Mouse (Mus musculus): ENCODE data around the gene Musk. TPM values are rescaled to one million over a fixed set of nuclear protein-coding genes. Genes with fewer than 3 reads are reported as not detected.

Gene Musk
- polyA plus RNA-seq, 1 experiment from 2014 or later, result 0.21 TPM

DNA sequence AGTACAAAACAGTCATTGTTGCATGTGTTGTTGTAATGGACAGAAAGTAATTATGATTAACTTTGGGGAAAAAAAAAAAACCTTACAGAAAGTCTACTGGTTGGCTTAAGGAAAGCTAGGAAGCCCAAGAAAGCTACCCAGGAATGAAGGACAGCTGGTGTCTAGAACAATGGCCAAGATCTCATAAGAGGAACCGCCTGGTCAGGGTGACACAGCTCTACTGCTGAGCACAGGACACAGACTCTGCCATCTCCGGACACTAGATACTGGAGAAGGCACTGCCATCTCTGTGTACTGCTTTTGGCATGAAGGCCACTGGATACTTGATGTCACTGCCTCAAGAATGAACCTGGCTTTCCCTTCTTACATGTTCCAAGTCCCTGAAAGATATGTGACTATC is 5.6 kb upstream of the Musk start:
- Histone ChIP-seq H3K27ac (ENCODE audit: low read depth, low read length) (no peak overlapping the region), H3K27me3 (replicated peaks; ENCODE audit: control insufficient read depth, insufficient read depth, low read length) (no peaks in the 10 kb centered on the region), H3K4me3 (ENCODE audit: low read depth, low read length) (no peak overlapping the region), H3K4me2 (replicated peaks; ENCODE audit: low read depth) (no peak overlapping the region), H3K9ac (ENCODE audit: low read depth, low read length) (no peak overlapping the region), H3K9me3 (ENCODE audit: control insufficient read depth) (no peaks in the 10 kb centered on the region), H3K36me3 (ENCODE audit: control insufficient read depth, insufficient read depth) (no peaks in the 10 kb centered on the region), H3K4me1 (replicated peaks; ENCODE audit: control insufficient read depth, insufficient read depth, low read length) (no peaks in the 10 kb centered on the region)
- no peak for TF ChIP-seq CTCF (IDR thresholded peaks at IDR 0.05; ENCODE audit: low read depth)
- WGBS, result 88% methylated on average over 2 of the region's 2 CpGs
- ATAC-seq, result no peak

DNA sequence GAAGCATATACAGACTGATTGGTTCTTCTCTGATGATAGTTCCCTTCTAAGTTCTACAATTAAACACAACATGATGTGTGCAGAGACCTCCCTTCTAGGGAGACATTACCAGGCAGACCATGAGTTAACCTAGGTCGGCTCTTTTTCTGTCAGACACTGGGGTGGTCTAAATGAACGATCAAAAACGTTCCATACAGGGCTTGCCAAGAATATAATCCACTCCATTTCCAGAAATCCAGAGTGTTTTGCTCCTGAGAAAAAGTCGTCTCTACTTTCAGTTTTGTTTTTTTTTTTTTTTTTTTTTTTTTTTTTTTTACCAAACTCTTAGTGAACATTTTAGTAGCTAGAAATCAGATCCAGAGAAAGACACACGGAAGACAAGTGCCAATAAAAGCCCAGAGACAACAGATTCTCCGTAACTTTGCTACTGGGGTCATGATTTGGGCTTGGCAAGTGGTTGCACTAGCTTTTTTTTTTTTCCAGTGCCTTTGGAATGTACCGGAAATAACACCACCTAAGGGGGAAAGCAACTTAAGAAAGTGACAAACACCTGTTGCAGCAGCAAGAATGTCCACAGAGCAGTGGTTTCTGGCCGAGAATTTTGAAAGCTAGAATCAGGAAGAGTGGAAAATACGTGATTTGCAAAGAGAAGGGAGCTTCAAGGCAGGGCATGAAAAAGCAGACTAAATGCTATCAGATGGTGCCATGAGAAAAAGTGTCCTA is 769 bp downstream of the Musk start:
- Histone ChIP-seq H3K36me3 (ENCODE audit: control insufficient read depth, insufficient read depth) (no peaks in the 10 kb centered on the region), H3K4me3 (ENCODE audit: low read depth, low read length) (no peak overlapping the region), H3K27me3 (replicated peaks; ENCODE audit: control insufficient read depth, insufficient read depth, low read length) (no peaks in the 10 kb centered on the region), H3K27ac (ENCODE audit: low read depth, low read length) (no peak overlapping the region), H3K9me3 (ENCODE audit: control insufficient read depth) (no peaks in the 10 kb centered on the region), H3K4me2 (replicated peaks; ENCODE audit: low read depth) (peak overlapping the region; percentile 3; the same call in 1 of the 2 replicates), H3K4me1 (replicated peaks; ENCODE audit: control insufficient read depth, insufficient read depth, low read length) (no peaks in the 10 kb centered on the region), H3K9ac (ENCODE audit: low read depth, low read length) (no peak overlapping the region)
- 54% methylated on average over 9 of the region's 9 CpGs for WGBS
- TF ChIP-seq CTCF (IDR thresholded peaks at IDR 0.05; ENCODE audit: low read depth), result no peak
- ATAC-seq, result no peak

DNA sequence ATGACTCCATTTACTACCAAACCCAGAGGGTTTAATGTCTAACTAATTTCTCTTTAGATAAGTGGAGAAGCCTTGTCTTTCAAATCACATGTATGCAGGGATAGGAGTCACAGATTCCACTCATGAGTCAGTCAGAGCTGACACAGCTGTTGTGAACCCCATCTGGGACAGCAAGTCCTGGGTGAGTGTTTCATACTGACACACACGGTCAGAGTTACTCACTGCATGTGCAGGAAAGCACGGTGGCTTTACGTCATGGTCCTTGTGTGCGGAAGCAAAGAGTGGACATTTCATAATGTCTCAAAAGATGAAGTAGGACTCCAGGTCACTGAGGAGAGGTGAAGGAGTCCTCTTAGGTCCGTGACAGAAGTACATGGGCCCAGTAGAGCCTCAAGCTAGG is 3.0 kb downstream of the Musk start:
- H3K9ac ChIP-seq (ENCODE audit: low read depth, low read length), result no peak overlapping the region
- H3K27me3 ChIP-seq (replicated peaks; ENCODE audit: control insufficient read depth, insufficient read depth, low read length), result no peaks in the 10 kb centered on the region
- no peak overlapping the region for H3K27ac ChIP-seq (ENCODE audit: low read depth, low read length)
- H3K9me3 ChIP-seq (ENCODE audit: control insufficient read depth), result no peaks in the 10 kb centered on the region
- WGBS, result 67% methylated on average over 5 of the region's 5 CpGs
- TF ChIP-seq CTCF (IDR thresholded peaks at IDR 0.05; ENCODE audit: low read depth), result no peak
- no peaks in the 10 kb centered on the region for H3K4me1 ChIP-seq (replicated peaks; ENCODE audit: control insufficient read depth, insufficient read depth, low read length)
- H3K36me3 ChIP-seq (ENCODE audit: control insufficient read depth, insufficient read depth), result no peaks in the 10 kb centered on the region
- ATAC-seq, result no peak
- H3K4me2 ChIP-seq (replicated peaks; ENCODE audit: low read depth), result no peak overlapping the region
- H3K4me3 ChIP-seq (ENCODE audit: low read depth, low read length), result no peak overlapping the region

DNA sequence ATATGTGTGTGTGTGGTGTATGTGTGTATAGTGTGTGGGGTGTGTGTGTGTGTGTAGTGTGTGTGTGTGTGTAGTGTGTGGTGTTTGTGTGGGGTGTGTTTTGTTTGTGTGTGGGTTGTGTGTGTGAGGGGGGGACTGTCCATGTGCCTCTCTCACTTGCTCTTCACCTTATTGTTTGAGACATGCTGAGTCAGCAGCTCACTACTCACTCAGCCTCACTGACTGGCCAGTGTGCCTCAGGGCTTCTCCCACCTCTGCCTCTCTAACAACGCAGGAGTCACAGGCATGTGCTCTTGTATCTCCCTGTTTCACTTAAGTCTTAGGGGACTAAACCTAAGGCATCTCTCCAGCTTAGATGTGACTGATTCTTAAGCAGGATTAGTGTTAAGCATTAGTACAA is 6.1 kb downstream of the Musk start:
- Histone ChIP-seq H3K27me3 (replicated peaks; ENCODE audit: control insufficient read depth, insufficient read depth, low read length) (no peaks in the 10 kb centered on the region), H3K9me3 (ENCODE audit: control insufficient read depth) (no peaks in the 10 kb centered on the region), H3K4me2 (replicated peaks; ENCODE audit: low read depth) (no peak overlapping the region), H3K4me3 (ENCODE audit: low read depth, low read length) (no peak overlapping the region), H3K9ac (ENCODE audit: low read depth, low read length) (no peak overlapping the region), H3K27ac (ENCODE audit: low read depth, low read length) (no peak overlapping the region), H3K36me3 (ENCODE audit: control insufficient read depth, insufficient read depth) (no peaks in the 10 kb centered on the region), H3K4me1 (replicated peaks; ENCODE audit: control insufficient read depth, insufficient read depth, low read length) (no peaks in the 10 kb centered on the region)
- WGBS, result 31% methylated on average over 1 of the region's 1 CpGs
- ATAC-seq, result no peak
- no peak for TF ChIP-seq CTCF (IDR thresholded peaks at IDR 0.05; ENCODE audit: low read depth)

DNA sequence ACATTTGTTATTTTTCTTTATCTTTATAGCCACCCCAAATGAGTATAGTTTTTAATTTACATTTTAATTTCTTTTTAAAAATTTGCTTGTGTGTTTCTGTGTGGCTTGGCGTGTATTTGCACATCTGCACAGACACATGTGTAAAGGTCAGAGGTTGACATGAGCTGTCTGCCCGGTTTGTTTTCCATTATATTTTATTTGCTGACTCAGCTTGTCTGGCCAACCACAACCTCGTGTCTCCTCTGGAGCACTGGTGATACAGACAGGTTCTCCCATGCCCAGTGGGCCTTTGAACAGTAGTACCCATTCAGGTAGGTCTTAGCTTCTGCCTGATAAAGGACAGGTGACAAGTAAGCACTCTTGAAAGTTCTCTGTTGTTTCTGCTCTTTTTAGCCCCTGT is 7.3 kb downstream of the Musk start:
- Histone ChIP-seq H3K9me3 (ENCODE audit: control insufficient read depth) (no peaks in the 10 kb centered on the region), H3K9ac (ENCODE audit: low read depth, low read length) (no peak overlapping the region), H3K27ac (ENCODE audit: low read depth, low read length) (no peak overlapping the region), H3K36me3 (ENCODE audit: control insufficient read depth, insufficient read depth) (no peaks in the 10 kb centered on the region), H3K4me3 (ENCODE audit: low read depth, low read length) (no peak overlapping the region), H3K27me3 (replicated peaks; ENCODE audit: control insufficient read depth, insufficient read depth, low read length) (no peaks in the 10 kb centered on the region), H3K4me2 (replicated peaks; ENCODE audit: low read depth) (no peak overlapping the region), H3K4me1 (replicated peaks; ENCODE audit: control insufficient read depth, insufficient read depth, low read length) (no peaks in the 10 kb centered on the region)
- WGBS, result 84% methylated on average over 3 of the region's 3 CpGs
- no peak for ATAC-seq
- TF ChIP-seq CTCF (IDR thresholded peaks at IDR 0.05; ENCODE audit: low read depth), result no peak

DNA sequence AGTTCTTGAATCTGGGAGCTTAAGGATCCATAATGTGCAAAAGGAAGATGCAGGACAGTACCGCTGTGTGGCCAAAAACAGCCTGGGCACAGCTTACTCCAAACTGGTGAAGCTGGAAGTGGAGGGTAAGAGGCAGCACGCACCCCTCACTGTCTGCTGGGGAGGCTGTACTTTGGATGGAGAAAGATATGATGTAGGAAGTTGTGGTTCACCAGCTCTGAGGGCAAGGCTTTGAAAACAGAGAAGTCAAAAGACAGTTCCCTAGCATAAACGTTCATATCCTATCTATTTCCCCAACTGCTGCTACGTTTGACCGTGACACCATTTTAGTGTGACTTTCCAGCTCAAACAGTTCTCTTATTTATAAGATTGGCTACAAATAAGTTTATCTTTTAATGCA is 18.1 kb downstream of the Musk start:
- no peak for TF ChIP-seq CTCF (IDR thresholded peaks at IDR 0.05; ENCODE audit: low read depth)
- no peak for ATAC-seq
- no peaks in the 10 kb centered on the region for H3K27me3 ChIP-seq (replicated peaks; ENCODE audit: control insufficient read depth, insufficient read depth, low read length)
- no peak overlapping the region for H3K9ac ChIP-seq (ENCODE audit: low read depth, low read length)
- no peaks in the 10 kb centered on the region for H3K36me3 ChIP-seq (ENCODE audit: control insufficient read depth, insufficient read depth)
- WGBS, result 81% methylated on average over 5 of the region's 5 CpGs
- H3K4me2 ChIP-seq (replicated peaks; ENCODE audit: low read depth), result no peak overlapping the region
- H3K4me1 ChIP-seq (replicated peaks; ENCODE audit: control insufficient read depth, insufficient read depth, low read length), result no peaks in the 10 kb centered on the region
- H3K27ac ChIP-seq (ENCODE audit: low read depth, low read length), result no peak overlapping the region
- H3K9me3 ChIP-seq (ENCODE audit: control insufficient read depth), result no peaks in the 10 kb centered on the region
- no peak overlapping the region for H3K4me3 ChIP-seq (ENCODE audit: low read depth, low read length)
